Mouse (Mus musculus) kidney, postnatal 0 days (tissue): Measurements from ENCODE around the gene Bhmt2. TPM values are rescaled to one million over a fixed set of nuclear protein-coding genes. Genes with fewer than 3 reads are reported as not detected.

ENCODE experiments used
- ATAC-seq: fragments of 200-750 bp; cut with Nextera tagmentation; replicated peaks from 2 replicates; pipeline ENCODE4 v1.8.0; 2017; ENCODE audit warnings: low read depth, moderate number of reproducible peaks, moderate TSS enrichment, moderate library complexity; ENCODE audit not compliant: low FRiP score
- DNase-seq: peaks from one replicate; pipeline ENCODE4 v3.0.0-alpha.2; 2016; ENCODE audit warnings: low spot score
- H3K27ac ChIP-seq: fragments of 300-500 bp; sonication (generic); 2 replicates; pipeline ENCODE4 v1.5.1; 2014; ENCODE audit warnings: mild to moderate bottlenecking
- H3K27me3 ChIP-seq: fragments of 300-500 bp; sonication (generic); 2 replicates; pipeline ENCODE4 v1.6.1; 2014; ENCODE audit warnings: low read length, mixed read lengths; ENCODE audit not compliant: insufficient read depth
- H3K36me3 ChIP-seq: fragments of 300-500 bp; sonication (generic); 2 replicates; pipeline ENCODE4 v1.6.1; 2014; ENCODE audit warnings: low read length, mixed read lengths; ENCODE audit not compliant: insufficient read depth
- H3K4me1 ChIP-seq: fragments of 300-500 bp; sonication (generic); replicated peaks from 2 replicates; pipeline ENCODE4 v1.6.1; 2014; ENCODE audit warnings: antibody characterized with exemption, low read length, mixed read lengths; ENCODE audit not compliant: insufficient read depth
- H3K4me2 ChIP-seq: fragments of 300-500 bp; sonication (generic); 2 replicates; pipeline ENCODE4 v1.6.1; 2014; ENCODE audit warnings: mild to moderate bottlenecking, low read length, moderate library complexity, mixed read lengths
- H3K4me3 ChIP-seq: fragments of 300-500 bp; sonication (generic); replicated peaks from 2 replicates; pipeline ENCODE4 v1.5.1; 2014; ENCODE audit warnings: low read depth, low read length
- H3K9ac ChIP-seq: fragments of 300-500 bp; sonication (generic); 2 replicates; pipeline ENCODE4 v1.6.1; 2014; ENCODE audit warnings: low read depth, low read length
- H3K9me3 ChIP-seq: fragments of 300-500 bp; sonication (generic); replicated peaks from 2 replicates; pipeline ENCODE4 v1.6.1; 2016; ENCODE audit warnings: low read length, inconsistent platforms, mixed read lengths
- CTCF ChIP-seq: IDR thresholded peaks from 2 replicates; pipeline ENCODE4 v1.5.1; 2016; ENCODE audit warnings: antibody characterized with exemption, low read depth, mild to moderate bottlenecking, moderate library complexity
- WGBS: fragments of 180-500 bp; shearing (Covaris S2); extraction: QIAGEN DNeasy Blood & Tissue Kit; methylation state at CpG from one replicate; pipeline ENCODE4 v1.1.7; 2014; 5-methylcytosine and 5-hydroxymethylcytosine counted together
- polyA plus RNA-seq: library from polyadenylated mRNA; unstranded; fragments of >200 nt; fragmentation: Nextera tagmentation; extraction: Ambion mirVana; gene quantifications from 2 replicates; pipeline ENCODE4 v1.2.1, GENCODE M21; 2015

The Bhmt2 gene
- polyA plus RNA-seq: 23.0 and 24.3 TPM in 2 replicates

- WGBS: 7% methylated on average over 30 of the region's 31 CpGs
- no peak for DNase-seq
- H3K9ac ChIP-seq: 0 out of 2 replicates have a peak within 1 kb of the TSS, but pooled peaks have one; percentile 4
Observed at GRCm38 (mm10) chr13:93674131-93674561, at the start of gene Bhmt2, which contains the start of gene Dmgdh. Gene Bhmt2 (minus strand): TSS chr13:93674302. Gene Dmgdh (plus strand): TSS chr13:93674433.

DNA sequence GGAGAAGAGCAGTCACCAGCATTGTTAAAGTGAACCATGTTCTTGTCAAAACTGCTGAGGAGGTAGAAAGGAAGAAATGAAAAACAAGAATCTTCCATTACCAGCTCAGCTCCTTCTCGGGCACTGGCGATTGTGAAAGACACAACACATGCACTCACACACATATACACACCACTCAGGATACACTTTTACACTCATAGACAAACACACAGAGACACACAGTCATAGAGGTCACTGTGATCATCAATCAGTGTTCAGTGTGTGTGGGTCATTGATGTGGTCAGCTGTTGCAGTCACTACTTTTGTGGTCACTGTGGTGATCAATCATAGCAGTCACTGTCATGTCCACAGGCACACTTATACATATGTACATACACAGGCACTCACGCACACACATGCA, 49.4 kb upstream of the Bhmt2 start:
- no peak for DNase-seq
- Histone ChIP-seq H3K4me3 (no peak overlapping the region), H3K27ac (no peak overlapping the region), H3K9me3 (no peaks in the 10 kb centered on the region), H3K4me1 (no peaks in the 10 kb centered on the region), H3K4me2 (no peak overlapping the region), H3K36me3 (no peaks in the 10 kb centered on the region), H3K9ac (no peak overlapping the region), H3K27me3 (no peaks in the 10 kb centered on the region)
- ATAC-seq: no peak; the same call in 1 of the 2 replicates
- no peak for TF ChIP-seq CTCF
- 83% methylated on average over 3 of the region's 3 CpGs for WGBS

More at GRCm38 (mm10) chr13:93674131-93674561, at the start of gene Bhmt2, which contains the start of gene Dmgdh:
- Histone ChIP-seq H3K4me3 (peak within 1 kb of the TSS; percentile 18; the same call in 1 of the 2 replicates), H3K4me1 (no peaks in the 10 kb centered on the region), H3K27ac (no peak within 1 kb of the TSS), H3K4me2 (peak within 1 kb of the TSS; percentile 44), H3K27me3 (no peaks in the 10 kb centered on the region), H3K36me3 (no peaks in the 10 kb centered on the region), H3K9me3 (no peaks in the 10 kb centered on the region)
- peak; percentile 78 for ATAC-seq
- TF ChIP-seq CTCF: no peak

DNA sequence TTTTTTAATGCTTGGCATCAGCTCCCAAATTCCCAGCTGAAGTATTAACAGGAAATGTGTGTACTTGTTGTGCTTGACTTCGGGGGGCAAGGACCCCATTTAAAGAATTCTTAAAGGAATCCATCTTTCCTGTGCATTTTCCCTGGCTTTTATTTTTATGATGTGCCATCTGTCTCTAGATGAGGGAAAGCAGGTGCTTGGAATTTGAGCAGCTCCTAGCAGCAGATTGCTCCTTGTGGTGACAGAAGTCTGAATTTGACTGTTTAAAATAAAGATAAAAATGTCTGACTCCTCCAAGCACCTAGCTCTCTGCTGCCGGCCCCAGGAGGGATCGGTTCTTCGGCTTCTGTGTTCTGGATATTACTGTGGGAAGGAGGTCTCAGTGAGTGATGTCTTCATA, 47.8 kb upstream of the Bhmt2 start:
- Histone ChIP-seq H3K27me3 (no peaks in the 10 kb centered on the region), H3K36me3 (no peaks in the 10 kb centered on the region), H3K4me3 (no peak overlapping the region), H3K4me2 (no peak overlapping the region), H3K9ac (no peak overlapping the region), H3K4me1 (no peaks in the 10 kb centered on the region), H3K27ac (no peak overlapping the region), H3K9me3 (no peaks in the 10 kb centered on the region)
- TF ChIP-seq CTCF: no peak
- DNase-seq: no peak
- ATAC-seq: no peak
- WGBS: 69% methylated on average over 4 of the region's 4 CpGs

DNA sequence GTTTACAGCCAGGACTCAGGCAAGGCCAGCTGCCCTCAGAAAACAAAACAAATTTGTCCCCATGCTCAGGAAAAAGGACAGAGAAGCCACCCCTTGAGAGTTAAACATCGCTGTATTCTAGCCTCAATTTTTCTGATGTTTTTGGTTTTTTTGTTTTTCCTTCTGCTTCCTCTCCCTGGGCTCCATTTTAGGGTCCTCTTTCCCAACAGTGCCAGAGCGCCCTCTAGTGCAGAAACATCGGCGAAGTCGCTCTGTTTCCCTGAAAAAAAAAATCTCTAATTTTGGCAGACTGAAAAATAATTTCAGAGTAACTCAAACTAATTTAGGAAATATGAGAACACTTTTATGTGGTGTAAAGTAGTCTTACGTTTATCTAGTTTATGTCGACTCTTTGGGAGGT, 44.8 kb upstream of the Bhmt2 start:
- H3K36me3 ChIP-seq: no peaks in the 10 kb centered on the region
- no peak overlapping the region for H3K4me3 ChIP-seq
- H3K4me2 ChIP-seq: peak overlapping the region; percentile 27; the same call in 1 of the 2 replicates
- ATAC-seq (no peak), DNase-seq (peak; percentile 88)
- no peaks in the 10 kb centered on the region for H3K9me3 ChIP-seq
- H3K9ac ChIP-seq: no peak overlapping the region
- H3K27me3 ChIP-seq: no peaks in the 10 kb centered on the region
- peak; percentile 93 for TF ChIP-seq CTCF
- WGBS: 2% methylated on average over 7 of the region's 7 CpGs
- no peaks in the 10 kb centered on the region for H3K4me1 ChIP-seq
- H3K27ac ChIP-seq: no peak overlapping the region

GRCm38 (mm10) chr13:93717113-93717512, 43.0 kb upstream of the Bhmt2 start:
- DNase-seq (no peak), ATAC-seq (no peak)
- WGBS: 47% methylated on average over 7 of the region's 7 CpGs
- no peak overlapping the region for H3K27ac ChIP-seq
- H3K4me1 ChIP-seq: no peaks in the 10 kb centered on the region
- H3K36me3 ChIP-seq: no peaks in the 10 kb centered on the region
- H3K4me3 ChIP-seq: no peak overlapping the region
- H3K27me3 ChIP-seq: no peaks in the 10 kb centered on the region
- no peaks in the 10 kb centered on the region for H3K9me3 ChIP-seq
- H3K9ac ChIP-seq: no peak overlapping the region
- no peak overlapping the region for H3K4me2 ChIP-seq
- no peak for TF ChIP-seq CTCF

GRCm38 (mm10) chr13:93713826-93714225, 39.7 kb upstream of the Bhmt2 start:
- TF ChIP-seq CTCF: no peak
- Histone ChIP-seq H3K9ac (no peak overlapping the region), H3K9me3 (no peaks in the 10 kb centered on the region), H3K4me2 (no peak overlapping the region), H3K27ac (no peak overlapping the region), H3K27me3 (no peaks in the 10 kb centered on the region), H3K4me3 (no peak overlapping the region), H3K4me1 (no peaks in the 10 kb centered on the region), H3K36me3 (no peaks in the 10 kb centered on the region)
- ATAC-seq (no peak), DNase-seq (no peak)
- 96% methylated on average over 3 of the region's 3 CpGs for WGBS

- Histone ChIP-seq H3K4me1 (no peaks in the 10 kb centered on the region), H3K4me3 (no peak overlapping the region), H3K27me3 (no peaks in the 10 kb centered on the region), H3K4me2 (no peak overlapping the region), H3K36me3 (no peaks in the 10 kb centered on the region), H3K9ac (no peak overlapping the region), H3K9me3 (no peaks in the 10 kb centered on the region), H3K27ac (no peak overlapping the region)
- no peak for ATAC-seq
- no peak for DNase-seq
- no peak for TF ChIP-seq CTCF
- 87% methylated on average over 4 of the region's 4 CpGs for WGBS
Observed at GRCm38 (mm10) chr13:93712362-93712761, 38.3 kb upstream of the Bhmt2 start.
